Mouse (Mus musculus) heart, embryonic 11.5 days (tissue): ENCODE measurements around the gene Otud3. TPM values are rescaled to one million over a fixed set of nuclear protein-coding genes. Genes with fewer than 3 reads are reported as not detected.
A peak's percentile ranks its signal among the peaks of the same experiment; 100 is the strongest.

Source experiments
- ATAC-seq: fragments of 200-750 bp; cut with Nextera tagmentation; replicated peaks from 2 replicates; pipeline ENCODE4 v1.8.0; 2017; ENCODE audit warnings: moderate library complexity; ENCODE audit not compliant: insufficient number of reproducible peaks, low FRiP score, low TSS enrichment
- H3K27ac ChIP-seq: fragments of 300-500 bp; sonication (generic); 2 replicates; pipeline ENCODE4 v1.5.1; 2014; ENCODE audit warnings: mild to moderate bottlenecking, low read depth, low read length
- H3K27me3 ChIP-seq: fragments of 300-500 bp; sonication (generic); 2 replicates; pipeline ENCODE4 v1.6.1; 2014; ENCODE audit warnings: mild to moderate bottlenecking, low read length, mixed read lengths; ENCODE audit not compliant: control insufficient read depth, insufficient read depth
- H3K36me3 ChIP-seq: fragments of 300-500 bp; sonication (generic); 2 replicates; pipeline ENCODE4 v1.6.1; 2014; ENCODE audit warnings: mild to moderate bottlenecking, low read length, moderate library complexity, mixed read lengths; ENCODE audit not compliant: control insufficient read depth, insufficient read depth
- H3K4me1 ChIP-seq: fragments of 300-500 bp; sonication (generic); 2 replicates; pipeline ENCODE4 v1.6.1; 2014; ENCODE audit warnings: low read length; ENCODE audit not compliant: control insufficient read depth, insufficient read depth
- H3K4me2 ChIP-seq: fragments of 300-500 bp; sonication (generic); 2 replicates; pipeline ENCODE4 v1.6.1; 2014; ENCODE audit warnings: mild to moderate bottlenecking, moderate library complexity
- H3K4me3 ChIP-seq: fragments of 300-500 bp; sonication (generic); 2 replicates; pipeline ENCODE4 v1.5.1; 2014; ENCODE audit warnings: low read depth, low read length
- H3K9ac ChIP-seq: fragments of 300-500 bp; sonication (generic); 2 replicates; pipeline ENCODE4 v1.6.1; 2014; ENCODE audit warnings: mild to moderate bottlenecking, low read depth, low read length, moderate library complexity
- H3K9me3 ChIP-seq: fragments of 300-500 bp; sonication (generic); replicated peaks from 2 replicates; pipeline ENCODE4 v1.6.1; 2016; ENCODE audit warnings: low read length; ENCODE audit not compliant: control insufficient read depth
- WGBS: fragments of 180-500 bp; shearing (Covaris S2); extraction: QIAGEN DNeasy Blood & Tissue Kit; methylation state at CpG from one replicate; pipeline ENCODE4 v1.1.7; 2014; ENCODE audit not compliant: insufficient replicate concordance; 5-methylcytosine and 5-hydroxymethylcytosine counted together
- polyA plus RNA-seq: library from polyadenylated mRNA; unstranded; fragments of >200 nt; fragmentation: Nextera tagmentation; extraction: Ambion mirVana; gene quantifications from 2 replicates; pipeline ENCODE4 v1.2.1, GENCODE M21; 2014

The Otud3 gene
- polyA plus RNA-seq = 3.4 and 4.2 TPM in 2 replicates

DNA sequence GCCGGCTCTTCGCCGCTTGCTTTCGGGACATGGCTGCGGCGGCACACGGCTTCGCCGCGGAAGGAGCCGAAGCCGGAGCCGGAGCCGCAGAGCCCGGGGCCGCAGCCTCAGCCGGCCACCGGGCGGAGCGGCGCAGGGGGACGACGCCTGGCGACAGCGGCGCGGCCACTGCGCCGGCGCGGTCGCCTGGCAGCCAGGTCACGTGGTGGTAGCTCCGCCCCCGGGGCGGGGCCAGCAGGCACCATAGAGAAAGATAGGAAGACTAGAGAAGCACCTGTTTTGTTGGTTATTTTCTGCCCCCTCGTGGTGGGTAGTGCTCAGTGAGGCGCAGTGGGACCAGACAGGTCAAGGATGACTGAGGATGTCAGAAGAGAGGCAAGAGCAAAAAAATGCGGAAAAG is at the start of gene Otud3:
Gene Otud3, minus strand, starts transcription at position 149 of the 400 bp plus-strand sequence.
- H3K27ac ChIP-seq = peak within 1 kb of the TSS; percentile 41
- H3K36me3 ChIP-seq = no peaks in the 10 kb centered on the region
- no peaks in the 10 kb centered on the region for H3K9me3 ChIP-seq
- H3K9ac ChIP-seq = peak within 1 kb of the TSS; percentile 91
- H3K4me3 ChIP-seq = peak within 1 kb of the TSS; percentile 92
- peak; percentile 92 for ATAC-seq
- H3K27me3 ChIP-seq = no peaks in the 10 kb centered on the region
- WGBS = 1% methylated on average over 39 of the region's 39 CpGs
- peaks cover 5% of the 10 kb centered on the region for H3K4me1 ChIP-seq
- peak within 1 kb of the TSS; percentile 96 for H3K4me2 ChIP-seq

DNA sequence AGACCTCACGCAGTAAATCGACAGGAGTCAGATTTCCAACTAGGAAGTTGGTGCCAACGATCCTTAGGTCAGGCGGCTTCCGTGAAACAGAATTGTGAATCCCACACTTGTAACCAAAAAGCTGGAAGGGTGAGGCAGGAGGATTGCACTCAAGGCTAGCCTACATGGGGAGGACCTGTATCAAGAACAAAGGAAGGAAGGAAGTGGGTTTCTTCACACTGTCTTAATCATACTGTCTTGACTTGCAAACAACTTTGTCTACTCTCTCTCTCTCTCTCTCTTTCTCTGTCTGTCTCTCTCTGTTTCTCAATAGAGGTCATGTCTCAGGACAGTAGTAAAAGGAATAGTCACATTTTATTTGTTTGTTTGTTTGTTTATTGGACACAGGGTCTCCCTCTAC is 49.0 kb upstream of the Otud3 start:
- H3K9ac ChIP-seq = no peak overlapping the region
- H3K4me1 ChIP-seq = no peaks in the 10 kb centered on the region
- H3K9me3 ChIP-seq = no peaks in the 10 kb centered on the region
- no peak overlapping the region for H3K4me2 ChIP-seq
- no peaks in the 10 kb centered on the region for H3K36me3 ChIP-seq
- no peak overlapping the region for H3K27ac ChIP-seq
- ATAC-seq = no peak
- 83% methylated on average over 5 of the region's 5 CpGs for WGBS
- H3K4me3 ChIP-seq = no peak overlapping the region
- H3K27me3 ChIP-seq = no peaks in the 10 kb centered on the region

DNA sequence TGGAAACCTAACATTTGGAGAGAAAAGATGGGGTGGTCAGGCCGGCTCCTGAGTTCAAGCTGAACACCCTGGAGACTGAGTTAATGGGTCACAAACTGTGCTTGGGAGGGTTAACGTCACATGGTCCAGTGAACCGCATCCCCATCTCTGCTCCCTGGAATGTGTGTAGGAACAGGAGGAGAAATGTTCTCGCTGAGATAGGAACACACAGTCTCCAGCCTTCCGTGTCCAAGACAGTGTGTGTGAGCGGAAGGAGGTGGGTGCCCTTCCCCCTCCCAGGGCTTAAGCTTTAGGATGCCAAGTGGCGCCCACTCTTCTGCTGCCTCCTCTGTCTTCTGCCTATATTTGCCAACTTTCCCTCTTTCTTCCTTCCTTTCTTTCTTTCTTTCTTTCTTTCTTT is 46.2 kb upstream of the Otud3 start:
- H3K27ac ChIP-seq = no peak overlapping the region
- no peaks in the 10 kb centered on the region for H3K4me1 ChIP-seq
- WGBS = 69% methylated on average over 7 of the region's 7 CpGs
- no peak overlapping the region for H3K4me3 ChIP-seq
- H3K27me3 ChIP-seq = no peaks in the 10 kb centered on the region
- no peak overlapping the region for H3K9ac ChIP-seq
- no peak overlapping the region for H3K4me2 ChIP-seq
- no peaks in the 10 kb centered on the region for H3K9me3 ChIP-seq
- H3K36me3 ChIP-seq = no peaks in the 10 kb centered on the region
- ATAC-seq = no peak

DNA sequence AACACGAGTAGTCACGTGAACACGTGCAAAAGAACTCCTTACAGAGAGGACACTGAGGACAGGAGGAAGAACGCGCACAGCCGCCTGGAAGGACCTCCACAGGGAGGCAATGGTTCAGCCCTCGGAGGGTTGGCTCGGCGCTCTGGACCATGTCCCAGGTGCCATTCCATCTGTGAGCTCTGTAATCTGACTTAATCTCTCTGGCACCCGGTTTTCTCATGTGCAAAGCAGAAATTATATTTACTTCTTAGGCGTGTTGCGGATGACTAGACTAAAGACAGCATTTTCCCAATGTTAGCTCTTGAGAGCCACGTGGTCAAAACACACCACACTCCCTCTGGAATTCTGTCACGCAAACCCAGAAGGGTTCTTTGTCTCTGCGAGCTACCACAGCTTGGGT is 45.4 kb upstream of the Otud3 start:
- Histone ChIP-seq H3K4me2 (no peak overlapping the region), H3K36me3 (no peaks in the 10 kb centered on the region), H3K9ac (no peak overlapping the region), H3K9me3 (no peaks in the 10 kb centered on the region), H3K4me3 (no peak overlapping the region), H3K4me1 (no peaks in the 10 kb centered on the region), H3K27me3 (no peaks in the 10 kb centered on the region), H3K27ac (no peak overlapping the region)
- 82% methylated on average over 15 of the region's 15 CpGs for WGBS
- no peak for ATAC-seq

DNA sequence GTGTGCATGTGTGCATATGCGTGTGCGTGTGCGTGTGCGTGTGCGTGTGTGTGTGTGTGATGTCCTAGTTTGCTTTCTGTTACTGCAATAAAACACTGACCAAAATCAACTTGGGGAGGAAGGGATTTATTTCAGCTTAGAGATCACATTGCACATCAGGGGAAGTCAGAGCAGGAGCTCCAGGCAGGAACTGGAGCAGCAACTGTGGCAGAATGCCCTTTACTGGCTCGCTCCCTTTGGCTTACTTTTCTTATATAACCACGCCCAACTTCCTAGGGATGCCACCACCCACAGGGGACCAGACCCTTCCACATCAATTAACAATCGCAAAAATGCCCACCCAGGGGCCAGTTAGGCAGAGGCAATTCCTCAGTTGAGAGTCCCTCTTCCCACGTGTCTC is 44.9 kb upstream of the Otud3 start:
- Histone ChIP-seq H3K4me2 (no peak overlapping the region), H3K36me3 (no peaks in the 10 kb centered on the region), H3K4me3 (no peak overlapping the region), H3K9me3 (no peaks in the 10 kb centered on the region), H3K27me3 (no peaks in the 10 kb centered on the region), H3K27ac (no peak overlapping the region), H3K4me1 (no peaks in the 10 kb centered on the region), H3K9ac (no peak overlapping the region)
- 82% methylated on average over 9 of the region's 9 CpGs for WGBS
- ATAC-seq = no peak

DNA sequence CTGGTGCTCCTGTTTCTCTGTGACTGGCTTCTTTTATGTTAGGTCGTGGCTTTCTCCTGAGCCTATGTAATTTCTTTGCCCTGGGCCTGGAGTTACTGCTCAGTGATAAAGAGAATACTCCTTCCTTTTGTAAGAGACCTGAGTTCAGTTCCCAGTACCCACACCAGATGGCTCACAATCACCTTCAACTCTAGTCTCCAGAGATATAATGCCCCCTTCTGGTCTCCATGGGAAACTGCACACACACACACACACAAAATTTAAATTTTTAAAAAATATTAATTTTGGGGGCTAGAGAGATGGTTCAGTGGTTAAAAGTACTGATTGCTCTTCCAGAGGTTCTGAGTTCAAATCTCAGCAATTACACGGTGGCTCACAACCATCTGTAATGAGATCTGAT is 34.5 kb upstream of the Otud3 start:
- Histone ChIP-seq H3K27me3 (no peaks in the 10 kb centered on the region), H3K9ac (no peak overlapping the region), H3K4me3 (no peak overlapping the region), H3K4me1 (no peaks in the 10 kb centered on the region), H3K36me3 (no peaks in the 10 kb centered on the region), H3K4me2 (no peak overlapping the region), H3K9me3 (no peaks in the 10 kb centered on the region; the same call in 1 of the 2 replicates), H3K27ac (no peak overlapping the region)
- WGBS = 78% methylated on average over 2 of the region's 2 CpGs
- ATAC-seq = no peak

DNA sequence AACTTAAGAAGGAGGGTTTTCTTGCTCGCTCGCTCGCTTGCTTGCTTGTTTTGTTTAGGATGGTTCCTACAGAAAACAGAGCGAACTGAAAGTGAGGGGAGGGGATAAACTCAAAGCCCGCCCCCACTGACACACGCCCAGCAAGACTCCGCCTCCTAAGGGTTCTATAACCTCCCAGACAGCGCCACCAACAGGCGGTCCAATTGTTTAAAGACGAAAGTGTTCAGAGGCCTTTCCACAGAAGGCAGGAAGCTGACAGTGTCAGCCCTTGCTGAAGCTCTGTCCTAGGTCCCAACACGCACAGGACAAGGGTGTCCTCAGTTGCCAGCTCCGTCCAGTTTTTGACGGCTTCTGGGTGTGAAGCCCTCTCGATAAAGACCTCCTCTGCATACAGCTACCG is 30.0 kb upstream of the Otud3 start:
- Histone ChIP-seq H3K9me3 (no peaks in the 10 kb centered on the region), H3K4me3 (peak overlapping the region; percentile 21; the same call in 1 of the 2 replicates), H3K9ac (no peak overlapping the region), H3K27ac (no peak overlapping the region), H3K4me2 (peak overlapping the region; percentile 44), H3K4me1 (no peaks in the 10 kb centered on the region), H3K27me3 (no peaks in the 10 kb centered on the region), H3K36me3 (no peaks in the 10 kb centered on the region)
- 0 out of 2 replicates have a peak, but pooled peaks have one; percentile 35 for ATAC-seq
- WGBS = 25% methylated on average over 15 of the region's 15 CpGs

DNA sequence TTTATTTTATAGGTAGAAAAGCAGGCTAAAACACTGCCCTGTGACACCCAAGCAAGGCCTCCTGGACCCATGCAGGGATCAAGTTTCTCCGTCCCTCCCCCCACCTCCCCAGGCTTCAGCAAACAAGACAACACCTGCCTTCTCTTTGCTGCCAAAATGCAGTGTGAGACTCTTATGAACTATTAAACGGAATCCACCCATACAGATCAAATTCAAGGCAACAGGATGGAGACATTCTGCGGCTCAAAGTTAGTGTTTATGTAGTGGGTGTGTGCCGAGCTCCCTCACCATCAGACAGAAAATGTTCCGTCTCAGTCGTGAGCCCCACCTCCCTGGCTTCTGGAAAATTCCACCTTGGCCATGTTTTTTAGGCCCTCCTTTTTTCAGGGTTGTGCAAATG is 28.2 kb upstream of the Otud3 start:
- no peak for ATAC-seq
- H3K4me1 ChIP-seq = no peaks in the 10 kb centered on the region
- no peak overlapping the region for H3K4me2 ChIP-seq
- no peaks in the 10 kb centered on the region for H3K27me3 ChIP-seq
- H3K9ac ChIP-seq = no peak overlapping the region
- H3K36me3 ChIP-seq = no peaks in the 10 kb centered on the region
- no peak overlapping the region for H3K4me3 ChIP-seq
- 52% methylated on average over 6 of the region's 6 CpGs for WGBS
- H3K9me3 ChIP-seq = no peaks in the 10 kb centered on the region
- H3K27ac ChIP-seq = no peak overlapping the region

DNA sequence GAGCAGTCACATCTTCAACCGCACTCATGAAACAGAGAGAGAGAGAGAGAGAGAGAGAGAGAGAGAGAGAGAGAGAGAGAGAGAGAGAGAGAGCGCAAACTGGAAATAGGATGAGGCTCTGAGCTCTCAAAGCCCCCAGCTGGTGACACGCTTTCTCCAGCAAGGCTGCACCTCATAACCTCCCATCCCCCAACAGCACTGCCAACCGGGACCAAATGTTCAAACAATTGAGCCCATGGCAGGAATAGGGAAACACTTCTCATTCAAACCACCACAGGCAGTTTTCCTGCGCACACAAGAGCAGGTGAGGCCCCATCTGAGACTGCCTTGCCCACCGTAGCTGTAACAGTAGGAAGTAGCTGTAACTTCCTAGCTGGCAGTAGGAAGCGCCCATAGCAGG is 27.7 kb upstream of the Otud3 start:
- Histone ChIP-seq H3K9ac (no peak overlapping the region), H3K9me3 (no peaks in the 10 kb centered on the region), H3K4me3 (no peak overlapping the region), H3K4me2 (no peak overlapping the region), H3K27me3 (no peaks in the 10 kb centered on the region), H3K36me3 (no peaks in the 10 kb centered on the region), H3K27ac (no peak overlapping the region), H3K4me1 (no peaks in the 10 kb centered on the region)
- WGBS = 30% methylated on average over 7 of the region's 7 CpGs
- no peak for ATAC-seq
